Mouse (Mus musculus): ENCODE results near the gene Ttc7.

DNA sequence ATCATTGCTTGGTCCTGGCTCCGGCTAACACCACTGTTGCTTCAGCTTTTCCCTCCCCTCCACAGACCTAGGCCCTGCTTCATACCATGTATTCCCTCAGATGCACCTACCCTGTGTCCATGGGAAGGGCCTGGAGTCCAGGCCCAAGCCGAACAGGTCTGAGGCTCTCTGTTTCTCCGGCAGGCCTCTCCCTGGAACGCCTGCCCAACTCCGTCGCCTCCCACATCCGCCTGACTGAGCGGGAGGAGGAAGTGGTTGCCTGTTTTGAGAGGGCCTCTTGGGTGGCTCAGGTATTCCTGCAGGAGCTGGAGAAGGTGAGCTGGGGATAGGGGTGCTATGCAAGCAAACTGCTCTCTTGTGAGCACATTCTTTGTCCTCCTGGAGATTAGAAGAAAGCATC is 24.1 kb downstream of the Ttc7 start:
- TF ChIP-seq CTCF (IDR thresholded peaks at IDR 0.05; ENCODE audit: insufficient read depth, low read depth, low read length) (no peak), POLR2A (IDR thresholded peaks at IDR 0.05; ENCODE audit: insufficient read depth, low read depth, low read length) (no peak)

Data from olfactory bulb, adult 2 months (tissue).